Mouse (Mus musculus) spleen, postnatal 4 days (tissue): Measurements from ENCODE around the gene Fmnl1.

Source experiments
- DNase-seq, 2 experiments: peaks; one replicate each; pipeline ENCODE4 v3.0.0; 2022; ENCODE audit warnings: low spot score in 2 of 2

The Fmnl1 gene

DNA sequence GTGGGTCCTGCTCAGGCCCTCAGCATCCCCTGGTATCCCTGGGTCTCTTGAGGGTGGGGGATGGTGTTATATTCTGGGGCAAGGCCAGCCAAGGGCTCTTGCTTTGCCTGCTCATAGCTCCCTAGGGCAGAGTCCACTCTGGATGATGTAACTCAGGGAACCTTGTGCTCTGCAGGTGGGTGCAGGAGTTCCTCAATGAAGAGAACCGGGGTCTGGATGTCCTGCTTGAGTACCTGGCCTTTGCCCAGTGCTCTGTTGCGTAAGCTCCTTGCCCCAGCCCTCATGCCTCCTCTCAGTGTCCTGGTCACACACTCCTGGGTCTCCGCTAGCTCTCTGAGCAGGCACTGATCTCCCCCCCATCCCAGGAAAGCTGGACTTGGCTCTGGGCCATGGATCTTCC lies 11.0 kb downstream of the Fmnl1 start:
- DNase-seq: peak in 1 of 2 experiments; percentile 12

DNA sequence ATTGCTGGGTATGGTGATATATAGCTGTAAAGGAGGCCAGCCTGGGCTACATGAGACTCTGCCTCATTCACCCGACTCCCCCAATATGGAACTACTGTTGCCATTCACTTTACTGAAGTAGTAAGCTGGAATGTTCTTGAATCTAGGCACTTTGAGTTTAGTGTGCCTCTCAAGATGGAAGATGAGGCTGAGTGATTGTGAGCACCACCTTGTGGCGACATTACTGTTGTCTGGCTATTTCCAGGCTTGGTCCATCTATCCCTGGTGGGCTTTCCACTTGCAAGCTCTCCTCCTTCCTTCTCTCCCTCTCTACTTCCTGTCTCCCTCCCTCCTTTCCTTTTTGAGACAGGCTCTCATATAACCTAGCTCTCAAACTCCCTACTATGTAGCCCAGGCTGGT lies 14.0 kb downstream of the Fmnl1 start:
- no peak for DNase-seq

DNA sequence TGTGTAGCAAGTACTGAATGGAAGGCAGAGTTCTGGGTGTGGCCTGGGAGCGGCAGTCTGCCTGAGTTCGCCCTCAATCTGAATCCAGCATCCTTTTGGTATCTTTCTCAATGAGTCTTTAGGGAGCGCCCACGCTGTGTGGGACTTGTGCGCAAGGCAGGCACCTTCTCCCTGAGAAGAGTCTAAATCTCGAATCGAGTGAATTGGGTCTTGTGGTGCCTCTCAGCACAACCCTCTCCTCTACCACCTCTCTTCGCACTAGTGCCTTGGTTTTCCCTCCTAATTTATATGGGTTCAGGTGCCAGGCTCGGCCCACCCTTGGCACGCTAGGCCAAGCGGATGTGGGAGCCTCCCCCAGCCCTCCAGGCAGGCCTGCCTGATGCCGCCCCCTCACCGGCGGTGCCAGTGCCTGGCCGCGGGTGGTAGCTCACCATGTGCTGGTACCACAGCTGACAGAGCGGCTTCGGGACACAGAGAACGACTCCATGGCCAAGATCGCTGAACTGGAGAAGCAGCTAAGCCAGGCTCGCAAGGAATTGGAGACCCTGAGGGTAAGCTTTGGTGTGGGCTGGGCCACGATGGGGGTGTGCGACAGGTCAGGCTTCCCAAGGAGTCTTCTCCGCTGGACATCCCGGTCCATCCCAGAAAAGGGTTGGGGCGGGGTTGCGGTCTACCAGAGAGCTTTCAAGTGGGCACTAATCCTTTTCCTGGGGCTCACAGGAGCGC lies 21.5 kb downstream of the Fmnl1 start:
- no peak for DNase-seq

DNA sequence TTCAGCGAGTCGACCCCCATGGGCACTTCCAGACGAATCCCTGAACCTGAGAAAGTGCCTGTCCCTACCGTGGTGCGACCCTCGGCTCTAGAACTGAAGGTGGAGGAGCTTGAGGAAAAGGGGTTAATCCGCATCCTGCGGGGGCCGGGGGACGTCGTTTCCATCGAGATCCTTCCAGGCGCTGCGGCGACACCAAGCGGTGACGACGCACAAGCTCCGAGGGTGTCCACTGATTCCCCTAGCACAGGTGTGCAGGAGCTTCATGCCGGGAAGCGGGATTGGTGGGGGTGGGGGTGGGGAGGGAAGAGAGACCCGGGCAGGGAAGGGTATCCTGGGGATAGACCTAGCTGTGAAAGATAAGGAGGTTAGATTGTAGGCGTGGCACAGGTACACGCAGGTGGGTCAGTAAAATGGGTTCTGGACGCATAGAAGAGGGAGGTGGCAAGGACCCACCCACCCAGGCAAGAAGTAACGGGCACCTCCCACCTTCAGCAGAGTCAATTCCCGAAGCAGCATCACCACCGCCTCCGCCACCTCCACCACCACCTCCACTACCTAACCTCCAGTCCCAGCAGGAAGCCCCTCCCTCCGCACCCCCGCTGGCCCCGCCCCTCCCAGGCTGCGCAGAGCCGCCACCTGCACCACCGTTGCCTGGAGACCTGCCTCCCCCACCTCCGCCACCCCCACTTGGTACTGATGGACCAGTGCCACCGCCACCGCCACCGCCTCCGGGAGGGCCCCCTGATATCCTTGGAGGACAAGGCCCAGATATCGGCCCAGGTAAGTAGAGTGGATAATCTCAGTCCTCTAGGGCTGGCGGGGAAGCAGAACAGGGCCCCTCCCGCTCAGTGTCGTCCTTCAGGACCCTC lies 22.3 kb downstream of the Fmnl1 start:
- DNase-seq: no peak

DNA sequence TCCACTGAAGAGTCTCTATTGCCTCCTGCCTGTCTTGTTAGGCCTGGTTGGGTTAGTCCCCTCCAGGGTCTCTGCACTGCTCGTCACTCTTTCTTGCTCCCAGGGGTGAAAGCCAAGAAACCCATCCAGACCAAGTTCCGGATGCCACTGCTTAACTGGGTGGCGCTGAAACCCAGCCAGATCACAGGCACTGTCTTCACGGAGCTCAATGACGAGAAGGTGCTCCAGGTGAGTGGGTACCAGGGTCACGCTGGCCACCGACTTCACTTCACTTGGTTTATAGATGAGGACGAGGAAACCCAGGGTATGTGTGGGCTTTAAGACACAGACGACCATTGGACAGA lies 22.9 kb downstream of the Fmnl1 start:
- no peak for DNase-seq

DNA sequence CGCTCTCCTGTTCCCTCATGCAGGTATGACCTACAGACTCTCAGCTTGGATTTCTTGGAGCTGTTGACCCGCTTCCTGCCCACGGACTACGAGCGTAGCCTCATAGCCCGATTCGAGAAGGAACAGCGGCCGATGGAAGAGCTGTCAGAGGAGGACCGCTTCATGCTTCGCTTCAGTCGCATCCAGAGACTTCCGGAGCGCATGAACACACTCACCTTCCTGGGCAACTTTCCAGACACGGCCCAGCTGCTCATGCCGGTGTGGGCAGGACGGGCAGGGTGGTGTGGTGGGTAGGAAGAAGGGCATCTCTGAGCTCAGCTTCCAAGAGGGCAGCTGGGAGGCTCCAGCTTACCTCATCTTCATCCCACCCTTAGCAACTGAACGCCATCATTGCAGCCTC lies 24.3 kb downstream of the Fmnl1 start:
- no peak for DNase-seq

DNA sequence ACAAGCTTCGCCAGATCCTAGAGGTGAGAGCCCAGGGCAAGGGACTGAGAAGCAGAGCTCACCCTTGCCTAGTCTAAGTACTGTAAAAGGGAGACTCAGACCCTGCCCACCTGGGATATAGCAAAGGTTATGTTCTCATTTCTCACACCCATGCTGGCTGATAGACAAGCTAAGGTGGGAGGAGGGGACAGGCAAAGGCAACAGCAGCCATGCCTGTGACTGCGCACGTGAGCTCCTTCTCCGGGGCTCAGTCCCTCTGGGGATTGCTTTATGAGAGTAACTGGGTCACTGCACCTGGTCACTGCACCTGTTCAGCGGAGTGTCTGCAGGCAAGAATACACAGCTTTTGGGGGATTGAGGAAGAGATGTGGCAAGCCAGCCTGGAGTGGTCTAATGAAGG lies 24.7 kb downstream of the Fmnl1 start:
- no peak for DNase-seq

DNA sequence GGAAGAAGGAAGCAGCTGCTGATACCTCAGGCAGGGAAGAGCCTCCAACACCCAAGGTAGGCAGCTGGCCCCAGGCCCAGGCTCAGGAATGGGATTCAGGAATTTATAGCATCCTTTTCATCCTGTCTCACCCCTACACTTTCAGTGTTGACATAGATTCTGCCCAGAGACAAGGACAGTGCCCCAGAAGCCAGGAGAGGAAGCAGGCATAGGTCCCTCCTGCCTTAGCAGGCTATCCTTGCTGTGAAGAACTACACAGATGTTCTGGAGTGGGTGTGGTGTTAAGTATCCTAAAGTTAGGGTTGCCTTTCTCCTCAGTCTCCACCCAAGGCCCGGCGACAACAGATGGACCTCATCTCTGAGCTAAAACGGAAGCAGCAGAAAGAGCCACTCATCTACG lies 26.4 kb downstream of the Fmnl1 start:
- DNase-seq: no peak

DNA sequence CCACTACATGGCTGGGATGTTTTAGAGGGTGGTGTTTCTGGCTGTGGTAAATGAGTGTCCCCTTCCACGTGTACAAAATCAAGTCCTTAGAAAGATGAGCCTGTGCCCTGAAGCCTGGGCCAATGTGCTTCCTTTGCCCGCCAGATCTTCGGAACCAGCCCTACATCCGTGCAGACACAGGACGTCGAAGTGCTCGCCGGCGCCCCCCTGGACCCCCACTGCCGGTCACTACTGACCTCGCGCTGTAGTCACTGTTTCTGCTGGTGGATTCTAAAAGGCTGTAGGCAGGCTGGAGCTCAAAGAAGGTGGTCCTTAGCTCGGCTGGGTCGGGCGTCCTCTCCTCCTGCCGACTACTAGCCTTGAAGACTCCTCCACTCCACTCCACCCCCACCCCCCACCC lies 27.4 kb downstream of the Fmnl1 start:
- DNase-seq: no peak

DNA sequence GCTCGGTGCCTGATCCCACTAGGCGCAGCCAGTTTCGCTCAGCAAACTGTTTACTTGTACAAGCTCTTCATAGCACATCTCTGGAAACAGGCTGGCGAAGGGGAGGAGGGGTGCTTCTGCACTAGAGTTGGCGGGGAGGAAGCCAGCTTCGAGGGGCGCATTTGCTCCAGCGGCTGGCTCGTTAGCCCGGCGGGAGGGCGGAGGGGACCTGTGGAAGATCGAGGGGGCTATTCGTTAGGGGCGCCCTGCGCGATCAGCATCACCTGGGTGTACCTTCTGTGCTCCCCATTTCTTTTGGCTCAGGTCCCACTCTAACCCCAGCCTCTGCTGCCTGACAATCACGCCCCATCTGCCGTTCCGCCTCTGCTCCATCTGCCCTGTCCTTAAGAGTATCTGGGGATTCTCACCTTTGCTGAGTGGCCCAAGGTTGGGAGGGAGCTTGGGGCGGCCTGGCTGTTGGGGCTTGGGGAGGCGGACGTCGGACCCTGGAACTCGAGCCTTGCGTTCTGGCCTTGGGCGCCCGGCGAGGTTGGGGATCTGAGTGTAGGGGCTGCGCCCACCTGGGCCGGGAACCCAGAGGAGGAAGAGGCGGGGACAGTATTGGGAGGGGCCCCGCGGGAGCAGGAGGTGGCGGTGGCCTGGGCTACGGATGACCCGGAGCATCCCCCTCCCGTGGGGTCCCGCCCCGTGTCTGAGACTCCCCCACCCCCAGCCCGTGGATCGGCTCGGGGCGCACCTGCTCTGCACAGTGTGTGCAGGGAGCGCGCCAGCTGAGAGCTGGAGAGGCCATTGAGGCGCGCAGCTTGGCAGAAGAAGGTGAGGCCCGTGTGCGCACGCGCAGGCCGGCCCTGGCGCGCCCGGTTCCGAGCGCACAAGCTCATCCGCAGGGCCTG lies 28.2 kb downstream of the Fmnl1 start:
- DNase-seq: no peak

DNA sequence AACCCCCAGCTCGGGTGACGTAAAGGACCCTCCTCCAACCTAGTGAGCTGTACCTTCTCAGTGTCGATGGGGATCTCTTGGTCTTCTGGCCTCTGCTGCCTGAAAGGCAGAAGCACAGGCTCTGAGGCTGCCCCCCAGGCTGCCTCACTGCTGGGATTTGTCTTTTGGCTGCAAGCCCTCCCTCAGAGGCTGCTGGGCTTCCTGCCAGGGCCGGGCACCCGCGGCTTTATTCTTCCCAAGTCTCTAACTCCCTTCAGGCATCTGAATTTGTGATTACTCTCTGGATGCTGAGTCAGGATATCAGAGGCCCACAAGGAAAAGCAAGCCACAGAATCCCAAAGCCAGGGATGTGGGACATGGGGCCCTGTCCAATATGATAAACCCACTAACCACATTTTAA lies 30.8 kb downstream of the Fmnl1 start:
- DNase-seq: no peak

DNA sequence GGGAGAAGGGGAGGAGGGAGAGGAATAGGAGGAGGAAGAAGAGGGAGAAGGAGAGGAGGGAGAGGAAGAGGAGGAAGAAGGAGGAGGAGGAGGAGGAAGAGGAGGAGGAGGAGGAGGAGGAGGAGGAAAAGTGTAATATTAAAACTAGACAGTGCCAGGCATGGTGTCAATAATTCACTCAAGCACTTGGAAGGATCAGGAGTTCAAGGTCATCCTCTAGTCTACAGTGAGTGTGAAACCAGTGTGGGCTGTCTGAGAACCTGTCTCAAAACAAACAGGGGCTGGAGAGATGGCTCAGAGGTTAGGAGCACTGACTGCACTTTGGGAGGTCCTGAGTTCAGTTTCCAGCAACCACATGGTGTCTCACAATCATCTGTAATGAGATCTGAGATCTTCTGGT lies 31.5 kb downstream of the Fmnl1 start:
- DNase-seq: no peak

DNA sequence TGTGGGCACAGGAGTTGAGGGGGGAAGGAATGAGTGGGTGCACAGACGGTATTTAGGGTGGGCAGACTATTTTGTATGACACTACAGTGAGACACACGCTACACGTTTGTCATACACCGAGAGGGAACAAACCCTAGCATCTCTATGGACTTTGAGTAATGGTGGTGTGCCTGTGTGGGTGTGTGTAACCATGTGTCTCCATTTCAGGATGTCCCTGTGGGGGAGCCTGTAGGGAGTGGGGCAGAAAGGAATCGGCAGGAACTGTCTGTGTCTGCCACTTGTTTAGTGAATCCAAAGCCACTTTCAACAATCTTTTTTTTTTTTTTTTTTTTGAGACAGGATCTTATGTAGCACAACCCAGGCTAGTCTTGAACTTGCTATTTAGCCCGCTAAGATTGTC lies 35.3 kb downstream of the Fmnl1 start:
- DNase-seq: no peak

DNA sequence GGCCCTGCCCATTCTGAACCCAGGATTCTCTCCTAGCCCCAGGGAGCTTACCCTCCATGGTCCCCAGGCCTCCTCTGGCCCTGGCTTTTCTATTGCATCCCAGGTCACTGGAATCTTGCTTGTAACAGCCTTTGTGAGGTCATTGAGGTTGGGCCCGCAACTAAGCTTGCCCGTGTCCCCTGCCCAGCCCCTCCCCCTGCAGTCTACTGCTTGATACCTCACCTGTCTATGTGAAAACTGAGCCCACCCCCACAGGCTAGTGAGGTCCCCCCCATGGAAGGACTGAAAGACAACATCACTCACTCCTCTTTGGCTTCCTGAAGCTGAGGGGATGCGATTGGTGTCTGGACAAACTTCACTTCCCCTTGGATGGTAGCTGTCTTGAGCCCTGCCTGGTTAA lies 37.6 kb downstream of the Fmnl1 start, which contains the start of gene 1700023F06Rik:
TSS of gene 1700023F06Rik (minus strand) at position 101 of the 400 bp plus-strand sequence.
- DNase-seq: no peak

DNA sequence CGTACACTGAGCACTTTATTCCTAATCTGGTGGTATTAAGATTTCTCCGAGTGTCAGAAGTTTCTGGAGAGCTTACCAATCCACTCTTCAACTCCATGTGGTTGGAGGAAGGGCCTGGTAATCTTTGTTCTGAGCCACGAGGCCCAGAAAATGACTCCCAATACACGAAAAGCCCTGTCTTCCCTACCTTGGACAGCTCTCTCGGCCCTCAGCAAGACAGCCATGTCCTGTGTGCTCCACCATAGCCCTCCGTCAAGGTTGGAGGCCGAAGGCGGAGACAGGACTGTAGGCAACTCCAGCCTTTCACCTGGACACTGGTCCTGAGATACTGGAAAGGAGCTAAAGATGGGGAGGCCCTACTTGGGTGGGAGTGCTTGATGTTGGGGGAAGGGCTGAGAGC lies 39.4 kb downstream of the Fmnl1 start:
- no peak for DNase-seq

DNA sequence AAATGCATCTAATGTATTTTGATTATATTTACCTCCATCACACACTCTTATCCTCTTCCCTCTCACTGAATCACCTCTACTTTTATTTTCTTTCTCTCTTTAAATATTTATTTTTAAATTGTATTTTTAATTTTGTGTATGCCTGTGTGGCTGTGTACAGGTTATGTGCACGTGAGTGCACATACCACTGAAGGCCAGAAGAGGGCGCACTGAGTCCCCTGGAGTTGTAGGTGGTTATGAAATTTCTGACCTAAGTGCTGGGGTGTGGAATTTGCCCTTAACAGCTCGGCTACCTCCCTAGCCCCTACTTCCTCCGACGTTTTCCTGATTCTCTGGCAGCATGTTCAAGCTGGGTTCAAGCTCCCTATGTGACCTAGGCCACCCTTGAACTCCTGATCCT lies 42.8 kb downstream of the Fmnl1 start:
- no peak for DNase-seq

DNA sequence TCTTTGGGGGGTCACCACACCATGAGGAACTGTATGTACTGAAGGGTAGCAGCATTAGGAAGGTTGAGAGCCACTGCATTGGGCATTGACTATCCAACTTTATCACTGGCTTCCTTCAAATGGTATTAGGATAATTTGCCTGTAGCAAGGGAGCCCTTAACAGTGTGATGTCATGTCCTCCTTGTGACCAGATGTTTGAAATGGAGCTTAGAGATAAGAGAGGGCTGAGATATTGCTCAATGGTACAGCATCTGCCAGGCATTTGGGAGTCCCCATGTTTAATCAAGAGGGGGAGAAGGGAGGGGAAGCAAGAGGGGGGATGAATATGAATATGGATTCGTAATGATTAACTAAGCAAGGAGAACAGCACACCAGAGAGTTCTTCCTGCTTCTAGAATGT lies 44.4 kb downstream of the Fmnl1 start:
- no peak for DNase-seq

DNA sequence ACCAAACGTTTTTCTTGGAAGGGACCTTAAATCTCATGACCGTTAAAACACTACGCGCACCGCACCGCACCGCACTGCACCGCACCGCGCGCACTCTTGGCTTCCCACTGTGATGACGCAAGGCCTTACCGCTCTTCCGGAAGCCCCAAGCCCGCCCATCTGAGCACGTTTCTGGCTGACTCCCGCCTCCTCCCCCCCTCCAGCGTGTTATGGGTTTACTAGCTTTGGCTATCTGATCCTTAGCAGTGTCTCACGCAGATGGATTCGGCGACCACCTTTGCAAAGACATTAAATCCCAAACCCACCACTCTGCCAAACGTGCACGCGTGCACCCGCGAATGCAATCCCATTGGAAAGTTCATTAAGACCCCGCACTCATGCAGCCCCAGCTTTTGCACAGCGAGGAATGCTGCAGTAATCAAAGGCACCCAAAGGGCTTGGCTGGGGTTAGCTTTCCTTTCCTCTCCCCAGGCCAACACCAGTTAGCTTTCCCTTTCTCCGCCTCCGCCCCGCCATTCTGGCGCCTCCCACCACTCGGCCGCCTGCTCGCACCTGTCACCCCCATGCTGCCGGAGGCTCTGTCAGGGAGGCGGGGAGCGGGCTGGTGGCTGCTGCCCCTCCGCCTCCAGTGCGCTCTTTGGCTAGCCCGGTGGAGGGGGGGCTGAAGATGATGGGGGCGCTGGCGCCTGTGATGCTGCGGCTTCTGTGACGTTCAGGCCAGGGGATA lies 47.0 kb downstream of the Fmnl1 start, which contains the start of gene Spata32:
TSS of gene Spata32 (minus strand) at position 643 of the 727 bp plus-strand sequence.
- peak; percentile 43 to 77 for DNase-seq

DNA sequence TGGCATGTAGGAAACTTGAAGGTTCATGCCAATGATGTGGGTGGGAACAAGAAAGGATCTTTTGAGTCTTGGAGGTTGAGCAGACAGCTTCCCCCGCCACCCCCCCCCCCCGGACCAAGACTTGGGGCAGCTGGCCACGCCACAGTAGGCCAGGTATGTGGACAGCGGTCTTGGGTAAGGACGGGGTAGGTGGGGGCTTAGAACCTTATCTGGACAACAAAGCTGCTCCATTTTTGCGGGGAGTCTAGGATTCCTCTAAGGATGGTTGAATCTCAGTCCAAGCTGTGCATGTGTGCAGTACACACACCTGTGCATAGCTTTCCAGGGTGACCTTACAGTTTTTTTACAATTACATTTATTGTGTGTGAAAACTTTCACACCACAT lies 47.6 kb downstream of the Fmnl1 start:
- DNase-seq: no peak

DNA sequence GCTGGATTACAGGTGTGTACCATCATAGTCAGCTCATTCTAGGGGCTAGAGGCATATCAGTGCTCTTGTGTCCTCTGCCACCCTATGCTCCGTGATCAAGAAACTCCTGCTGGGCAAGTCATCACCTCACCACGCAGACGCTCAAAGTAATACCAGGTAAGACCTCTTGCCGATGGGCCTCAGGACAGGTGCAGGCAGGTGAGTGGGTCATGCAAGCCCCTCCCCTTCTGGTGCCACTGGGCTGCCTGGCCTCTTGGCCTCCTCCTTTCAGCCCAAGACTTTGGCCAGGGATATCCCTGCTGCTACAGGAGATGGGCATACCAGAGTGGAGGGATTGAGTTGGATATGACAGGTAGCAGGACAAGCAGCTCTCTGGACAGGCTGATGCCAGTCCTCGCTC lies 48.4 kb downstream of the Fmnl1 start:
- DNase-seq: no peak

DNA sequence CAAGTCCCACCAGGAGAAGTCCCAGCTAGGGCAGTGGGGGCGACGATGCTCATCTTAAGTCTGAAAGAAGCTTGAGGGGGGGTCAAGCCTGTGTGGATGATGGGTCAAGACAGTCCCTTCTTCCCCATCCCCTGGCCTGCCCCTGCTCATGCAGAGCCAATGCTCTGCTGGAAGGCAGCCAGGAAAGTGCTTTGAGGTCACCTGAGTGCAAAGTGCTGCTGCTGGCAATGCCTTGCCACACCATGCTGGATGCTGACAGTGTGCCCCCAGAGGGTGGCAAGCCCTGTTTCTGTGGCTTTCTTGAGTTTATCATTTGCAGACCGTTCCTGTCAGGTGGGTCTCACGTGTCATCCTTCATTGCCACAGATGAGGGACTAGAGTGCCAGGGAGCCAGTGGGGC lies 49.1 kb downstream of the Fmnl1 start:
- no peak for DNase-seq

DNA sequence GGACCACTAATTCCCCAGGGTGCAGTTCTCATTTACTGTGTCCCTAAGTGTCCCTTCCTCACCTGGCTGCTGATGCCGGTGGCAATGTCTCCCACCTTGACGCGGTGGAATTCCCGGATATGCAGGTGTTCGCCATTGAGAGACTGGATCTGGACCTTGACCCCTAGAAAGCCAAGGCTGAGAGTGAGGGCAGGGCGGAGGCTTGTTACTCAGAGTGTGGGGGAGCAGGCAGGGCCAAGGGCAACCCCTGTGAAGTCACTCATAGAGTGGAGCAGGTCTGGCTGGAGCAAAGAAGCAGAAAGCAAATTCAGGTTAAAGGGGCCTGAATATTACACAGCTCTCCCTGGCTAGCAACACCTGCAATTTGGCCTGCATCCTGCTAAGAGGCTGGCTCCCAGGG lies 50.5 kb downstream of the Fmnl1 start:
- DNase-seq: no peak
